Mouse (Mus musculus): ENCODE data around the gene Unc5b. TPM values are rescaled to one million over a fixed set of nuclear protein-coding genes. Genes with fewer than 3 reads are reported as not detected.
A peak's percentile ranks its signal among the peaks of the same experiment; 100 is the strongest.

The Unc5b gene
- polyA plus RNA-seq, 1 experiment from 2014 or later: 0.70 TPM

GRCm38 (mm10) chr10:60827266-60827665, 4.1 kb downstream of the Unc5b start:
- no peaks in the 10 kb centered on the region for H3K79me2 ChIP-seq (ENCODE audit: inconsistent target)
- no peak overlapping the region for H3K27ac ChIP-seq
- WGBS (ENCODE audit: missing documents): 37% methylated on average over 5 of the region's 5 CpGs
- H3K36me3 ChIP-seq (ENCODE audit: inconsistent target): no peaks in the 10 kb centered on the region
- no peak overlapping the region for H3K4me3 ChIP-seq (ENCODE audit: inconsistent target)

DNA sequence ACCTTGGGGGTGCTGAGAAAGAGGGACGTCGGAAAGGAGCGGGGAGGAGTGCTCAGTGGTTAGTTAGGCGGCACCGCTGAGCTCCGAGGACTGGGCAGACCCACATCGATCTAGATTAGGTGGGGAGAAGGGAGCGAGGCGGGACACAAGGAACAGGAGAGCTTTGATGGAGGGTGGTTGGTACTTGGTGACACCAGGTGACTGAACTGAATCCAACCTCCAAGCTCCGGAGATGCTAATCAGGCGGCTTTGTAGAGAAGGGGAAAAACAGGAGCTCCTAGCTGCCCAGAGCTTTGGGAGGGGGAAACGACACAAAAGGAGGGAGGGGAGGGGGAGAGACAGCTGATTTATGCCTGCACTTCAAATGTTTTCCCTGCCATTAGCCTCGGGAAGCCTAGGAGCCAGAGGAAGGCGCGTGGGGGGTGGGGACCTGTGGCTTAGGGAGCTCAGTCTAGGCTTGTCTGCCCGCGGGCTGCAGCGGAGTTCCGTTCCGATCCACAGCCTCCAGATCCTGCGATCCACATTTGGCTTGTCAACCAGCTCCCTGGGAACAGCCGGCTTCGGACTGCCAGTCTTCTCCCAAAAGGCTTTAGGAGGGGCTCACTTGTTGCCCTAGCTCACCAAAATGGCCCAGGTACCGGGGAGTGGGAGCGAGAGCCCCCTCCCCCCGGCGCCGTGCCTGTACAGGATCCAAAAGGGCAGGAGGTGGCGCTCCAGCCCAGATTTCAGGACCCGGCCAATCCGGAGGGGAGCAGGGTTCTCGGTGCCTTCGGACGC, 4.7 kb downstream of the Unc5b start:
- H3K27ac ChIP-seq: no peak overlapping the region
- H3K4me3 ChIP-seq (ENCODE audit: inconsistent target): no peak overlapping the region
- H3K36me3 ChIP-seq (ENCODE audit: inconsistent target): no peaks in the 10 kb centered on the region
- 8% methylated on average over 34 of the region's 34 CpGs for WGBS (ENCODE audit: missing documents)
- H3K79me2 ChIP-seq (ENCODE audit: inconsistent target): no peaks in the 10 kb centered on the region

GRCm38 (mm10) chr10:60825955-60826354, 5.4 kb downstream of the Unc5b start:
- WGBS (ENCODE audit: missing documents): 85% methylated on average over 4 of the region's 6 CpGs
- H3K79me2 ChIP-seq (ENCODE audit: inconsistent target): no peaks in the 10 kb centered on the region
- no peak overlapping the region for H3K27ac ChIP-seq
- H3K36me3 ChIP-seq (ENCODE audit: inconsistent target): no peaks in the 10 kb centered on the region
- no peak overlapping the region for H3K4me3 ChIP-seq (ENCODE audit: inconsistent target)

- WGBS (ENCODE audit: missing documents): 43% methylated on average over 8 of the region's 8 CpGs
- H3K79me2 ChIP-seq (ENCODE audit: inconsistent target): no peaks in the 10 kb centered on the region
- no peak overlapping the region for H3K27ac ChIP-seq
- no peak overlapping the region for H3K4me3 ChIP-seq (ENCODE audit: inconsistent target)
- no peaks in the 10 kb centered on the region for H3K36me3 ChIP-seq (ENCODE audit: inconsistent target)
These were observed 7.6 kb downstream of the Unc5b start for GRCm38 (mm10) chr10:60823744-60824143.

DNA sequence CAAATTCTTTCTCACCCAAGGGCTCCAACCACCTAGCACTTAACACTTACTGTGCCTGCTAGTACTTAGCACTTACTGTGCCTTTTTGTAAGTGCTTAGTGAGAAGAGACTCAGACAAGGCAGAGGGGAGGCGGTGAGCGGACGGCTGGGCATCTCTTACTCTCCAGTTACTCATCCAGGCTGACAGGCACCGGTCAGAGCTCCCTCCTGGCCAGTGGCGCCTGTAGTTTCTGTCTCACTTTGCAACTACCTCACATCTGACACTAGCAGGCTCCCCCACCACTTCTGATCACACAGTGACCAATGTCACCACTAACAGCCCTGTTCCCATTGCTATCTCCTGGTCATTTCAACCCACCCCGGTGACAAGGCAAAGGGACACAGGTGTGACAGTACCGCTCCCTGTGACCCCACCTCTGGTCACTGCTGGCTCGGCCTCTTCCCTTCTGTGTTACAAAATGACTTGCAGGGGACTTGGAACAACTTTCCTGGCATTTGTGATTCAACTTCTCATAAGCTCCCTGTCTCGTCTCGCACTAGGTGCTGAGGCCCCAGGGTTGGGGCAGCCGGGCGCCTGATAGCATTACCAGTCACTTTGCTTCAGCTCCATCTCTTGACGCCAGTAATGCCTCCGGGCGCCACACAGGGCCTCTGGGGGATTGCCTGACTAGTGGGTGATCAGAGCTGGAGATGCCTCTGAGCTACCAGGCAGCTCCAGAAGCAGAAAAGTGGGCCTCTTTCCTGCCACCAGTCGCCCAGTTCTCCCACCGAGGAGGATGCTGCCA, 8.5 kb downstream of the Unc5b start:
- 91% methylated on average over 17 of the region's 17 CpGs for WGBS (ENCODE audit: missing documents)
- Histone ChIP-seq H3K79me2 (ENCODE audit: inconsistent target) (no peaks in the 10 kb centered on the region), H3K27ac (no peak overlapping the region)

DNA sequence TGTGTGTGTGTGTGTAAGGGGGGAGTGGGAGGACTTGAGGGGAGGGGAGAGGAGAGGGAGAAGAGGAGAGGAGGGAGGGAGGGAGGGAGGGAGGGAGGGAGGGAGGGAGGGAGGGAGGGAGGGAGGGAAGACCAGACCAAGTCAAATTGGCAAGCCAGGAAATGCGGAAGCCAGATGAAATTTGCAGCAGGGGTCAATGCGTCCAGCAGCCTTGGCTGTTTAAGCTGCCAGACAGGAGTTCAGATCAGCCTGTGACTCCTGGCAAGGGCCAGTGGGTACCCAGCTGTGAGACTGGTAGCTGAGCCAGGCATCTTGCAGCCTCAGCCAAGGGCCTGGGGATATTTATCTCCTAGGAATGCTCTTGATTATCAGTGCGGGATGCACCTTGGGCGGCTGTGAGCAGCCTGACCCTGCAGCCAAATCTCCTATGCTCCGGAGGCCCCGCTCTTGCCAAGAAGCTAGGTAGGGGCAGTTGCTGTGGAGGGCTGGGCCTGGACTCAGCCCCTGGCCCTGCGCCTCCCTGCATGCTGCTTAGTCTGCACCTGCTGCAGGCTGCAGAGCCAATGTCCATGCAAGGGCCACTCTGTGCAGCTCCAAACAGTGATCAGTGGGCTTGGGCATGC, 9.5 kb downstream of the Unc5b start:
- Histone ChIP-seq H3K4me3 (ENCODE audit: inconsistent target) (no peak overlapping the region), H3K27ac (no peak overlapping the region), H3K36me3 (ENCODE audit: inconsistent target) (no peaks in the 10 kb centered on the region), H3K79me2 (ENCODE audit: inconsistent target) (no peaks in the 10 kb centered on the region)
- 87% methylated on average over 7 of the region's 7 CpGs for WGBS (ENCODE audit: missing documents)

More for the DNA sequence above, 8.5 kb downstream of the Unc5b start:
- Histone ChIP-seq H3K4me3 (ENCODE audit: inconsistent target) (no peak overlapping the region), H3K36me3 (ENCODE audit: inconsistent target) (no peaks in the 10 kb centered on the region)

- Histone ChIP-seq H3K36me3 (ENCODE audit: inconsistent target) (no peaks in the 10 kb centered on the region), H3K79me2 (ENCODE audit: inconsistent target) (no peaks in the 10 kb centered on the region), H3K4me3 (ENCODE audit: inconsistent target) (no peak overlapping the region), H3K27ac (no peak overlapping the region)
These were observed 10.1 kb downstream of the Unc5b start for GRCm38 (mm10) chr10:60821311-60821710.

DNA sequence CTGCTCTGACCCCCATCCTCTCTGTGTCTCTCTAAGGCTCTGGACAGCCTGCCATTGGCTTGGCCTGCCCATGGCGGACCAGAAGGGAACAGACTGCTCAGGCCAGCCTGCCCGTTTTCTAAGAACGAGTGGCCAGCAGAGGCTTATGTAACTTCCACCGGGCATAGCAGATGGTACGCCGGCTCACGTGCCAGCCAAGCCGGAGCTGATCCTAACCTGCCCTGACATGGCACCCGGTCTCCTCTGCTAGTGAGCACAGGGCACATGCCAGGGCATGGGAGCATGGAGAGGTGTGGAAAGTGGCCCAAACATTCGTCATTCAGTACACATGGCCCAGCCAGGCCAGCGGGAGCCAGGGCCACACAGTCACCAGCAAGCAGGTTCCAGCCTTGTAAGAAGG, 10.8 kb downstream of the Unc5b start:
- H3K36me3 ChIP-seq (ENCODE audit: inconsistent target): no peaks in the 10 kb centered on the region
- H3K4me3 ChIP-seq (ENCODE audit: inconsistent target): no peak overlapping the region
- H3K79me2 ChIP-seq (ENCODE audit: inconsistent target): no peaks in the 10 kb centered on the region
- H3K27ac ChIP-seq: no peak overlapping the region
- WGBS (ENCODE audit: missing documents): 93% methylated on average over 11 of the region's 11 CpGs

GRCm38 (mm10) chr10:60819654-60820192, 11.7 kb downstream of the Unc5b start:
- Histone ChIP-seq H3K4me3 (ENCODE audit: inconsistent target) (no peak overlapping the region), H3K36me3 (ENCODE audit: inconsistent target) (no peaks in the 10 kb centered on the region), H3K27ac (no peak overlapping the region), H3K79me2 (ENCODE audit: inconsistent target) (no peaks in the 10 kb centered on the region)
- 97% methylated on average over 12 of the region's 12 CpGs for WGBS (ENCODE audit: missing documents)

GRCm38 (mm10) chr10:60819179-60819578, 12.2 kb downstream of the Unc5b start:
- WGBS (ENCODE audit: missing documents): 93% methylated on average over 5 of the region's 5 CpGs
- no peak overlapping the region for H3K4me3 ChIP-seq (ENCODE audit: inconsistent target)
- H3K79me2 ChIP-seq (ENCODE audit: inconsistent target): no peaks in the 10 kb centered on the region
- H3K36me3 ChIP-seq (ENCODE audit: inconsistent target): no peaks in the 10 kb centered on the region
- no peak overlapping the region for H3K27ac ChIP-seq

- Histone ChIP-seq H3K4me3 (ENCODE audit: inconsistent target) (no peak overlapping the region), H3K36me3 (ENCODE audit: inconsistent target) (no peaks in the 10 kb centered on the region), H3K27ac (no peak overlapping the region), H3K79me2 (ENCODE audit: inconsistent target) (no peaks in the 10 kb centered on the region)
- WGBS (ENCODE audit: missing documents): 96% methylated on average over 7 of the region's 7 CpGs
These were observed 12.7 kb downstream of the Unc5b start for GRCm38 (mm10) chr10:60818708-60819107.

GRCm38 (mm10) chr10:60817868-60818267, 13.5 kb downstream of the Unc5b start:
- H3K36me3 ChIP-seq (ENCODE audit: inconsistent target): no peaks in the 10 kb centered on the region
- WGBS (ENCODE audit: missing documents): 95% methylated on average over 6 of the region's 6 CpGs
- H3K4me3 ChIP-seq (ENCODE audit: inconsistent target): no peak overlapping the region
- H3K79me2 ChIP-seq (ENCODE audit: inconsistent target): no peaks in the 10 kb centered on the region
- H3K27ac ChIP-seq: no peak overlapping the region

DNA sequence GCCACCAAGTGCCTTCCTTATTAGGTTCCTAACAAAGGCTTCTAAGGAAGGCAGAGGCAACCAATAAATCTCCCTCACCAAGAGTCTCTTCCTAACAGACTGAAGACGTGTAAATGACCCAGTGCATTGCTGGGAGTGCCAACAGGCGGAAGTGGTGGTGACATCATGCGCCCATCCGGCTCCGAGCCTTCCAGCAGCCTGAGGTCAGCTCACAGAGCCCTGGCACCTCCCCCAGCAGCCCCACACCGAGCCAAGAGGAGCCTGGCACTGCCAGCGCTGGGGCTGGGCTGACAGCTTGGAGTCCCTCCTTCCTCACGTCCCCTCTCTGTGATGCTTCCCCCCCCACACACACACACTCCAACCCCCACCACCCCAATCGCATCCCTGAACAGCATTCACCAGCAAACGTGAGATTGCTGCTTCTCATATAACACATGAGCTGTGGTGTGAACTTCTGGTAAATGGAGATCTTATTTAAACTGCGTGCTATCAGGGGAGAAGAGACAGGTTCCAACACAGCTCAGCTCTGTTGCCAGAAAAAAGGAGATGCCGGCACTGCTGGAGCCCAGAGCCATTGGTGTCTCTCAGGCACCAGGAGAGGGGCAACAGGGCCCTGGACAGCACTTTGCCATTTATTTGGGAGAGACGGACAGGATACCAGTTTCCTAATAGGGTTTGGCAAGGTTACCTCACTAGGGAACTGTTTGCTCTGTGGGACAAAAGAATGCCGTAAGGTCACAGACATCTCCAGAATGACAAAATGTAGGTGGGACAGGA, 14.3 kb downstream of the Unc5b start:
- WGBS (ENCODE audit: missing documents): 29% methylated on average over 14 of the region's 14 CpGs
- Histone ChIP-seq H3K27ac (peak overlapping the region; percentile 68), H3K79me2 (ENCODE audit: inconsistent target) (no peaks in the 10 kb centered on the region), H3K4me3 (ENCODE audit: inconsistent target) (no peak overlapping the region), H3K36me3 (ENCODE audit: inconsistent target) (no peaks in the 10 kb centered on the region)

- WGBS (ENCODE audit: missing documents): 29% methylated on average over 1 of the region's 1 CpGs
- no peak overlapping the region for H3K4me3 ChIP-seq (ENCODE audit: inconsistent target)
- H3K36me3 ChIP-seq (ENCODE audit: inconsistent target): no peaks in the 10 kb centered on the region
- no peaks in the 10 kb centered on the region for H3K79me2 ChIP-seq (ENCODE audit: inconsistent target)
- no peak overlapping the region for H3K27ac ChIP-seq
These were observed 15.5 kb downstream of the Unc5b start for GRCm38 (mm10) chr10:60815855-60816254.
